Mouse (Mus musculus): Measurements from ENCODE around the gene Cd300ld3. TPM values are rescaled to one million over a fixed set of nuclear protein-coding genes. Genes with fewer than 3 reads are reported as not detected.

Gene Cd300ld3
- not detected in 2 replicates for polyA plus RNA-seq (2015; fragmentation: Nextera tagmentation; extraction: Ambion mirVana)

GRCm38 (mm10) chr11:115048259-115048658 is at the start of gene Cd300ld3:
TSS of gene Cd300ld3 (minus strand) at chr11:115048409.
- WGBS, result 59% methylated on average over 2 of the region's 2 CpGs
- no peaks in the 10 kb centered on the region for H3K4me1 ChIP-seq (replicated peaks)
- H3K4me2 ChIP-seq, result no peak within 1 kb of the TSS
- ATAC-seq (replicated peaks; ENCODE audit: insufficient number of reproducible peaks, insufficient read depth, low FRiP score, low read depth), result no peak
- no peaks in the 10 kb centered on the region for H3K9me3 ChIP-seq (replicated peaks)
- H3K4me3 ChIP-seq, result no peak within 1 kb of the TSS
- H3K27ac ChIP-seq, result no peak within 1 kb of the TSS
- H3K9ac ChIP-seq, result no peak within 1 kb of the TSS
- H3K36me3 ChIP-seq, result no peaks in the 10 kb centered on the region
- no peaks in the 10 kb centered on the region for H3K27me3 ChIP-seq

- Histone ChIP-seq H3K4me2 (peak overlapping the region; percentile 21; the same call in 1 of the 2 replicates), H3K9ac (no peak overlapping the region), H3K27ac (no peak overlapping the region), H3K36me3 (no peaks in the 10 kb centered on the region), H3K4me1 (replicated peaks) (peaks cover 6% of the 10 kb centered on the region; the same call in 1 of the 2 replicates), H3K27me3 (peaks cover 30% of the 10 kb centered on the region), H3K9me3 (replicated peaks) (no peaks in the 10 kb centered on the region), H3K4me3 (0 out of 2 replicates have a peak overlapping the region, but pooled peaks have one; percentile 2)
- no peak for ATAC-seq (replicated peaks; ENCODE audit: insufficient number of reproducible peaks, insufficient read depth, low FRiP score, low read depth)
- WGBS, result 23% methylated on average over 4 of the region's 4 CpGs
These were observed 43.9 kb upstream of the Cd300ld3 start for GRCm38 (mm10) chr11:115092140-115092539.

- H3K36me3 ChIP-seq, result no peaks in the 10 kb centered on the region
- peaks cover 37% of the 10 kb centered on the region for H3K27me3 ChIP-seq
- peak within 1 kb of the TSS; percentile 21; the same call in 1 of the 2 replicates for H3K4me2 ChIP-seq
- no peak within 1 kb of the TSS for H3K27ac ChIP-seq
- H3K4me3 ChIP-seq, result 0 out of 2 replicates have a peak within 1 kb of the TSS, but pooled peaks have one; percentile 2
- H3K9me3 ChIP-seq (replicated peaks), result no peaks in the 10 kb centered on the region
- H3K4me1 ChIP-seq (replicated peaks), result peaks cover 6% of the 10 kb centered on the region; the same call in 1 of the 2 replicates
- 2% methylated on average over 36 of the region's 36 CpGs for WGBS
- H3K9ac ChIP-seq, result no peak within 1 kb of the TSS
- ATAC-seq (replicated peaks; ENCODE audit: insufficient number of reproducible peaks, insufficient read depth, low FRiP score, low read depth), result no peak
These were observed 43.2 kb upstream of the Cd300ld3 start, which contains the start of gene Rab37 for GRCm38 (mm10) chr11:115091362-115091901. TSS of gene Rab37 (plus strand) at chr11:115091431.

GRCm38 (mm10) chr11:115089853-115090252 is 41.6 kb upstream of the Cd300ld3 start:
- no peak for ATAC-seq (replicated peaks; ENCODE audit: insufficient number of reproducible peaks, insufficient read depth, low FRiP score, low read depth)
- Histone ChIP-seq H3K4me3 (no peak overlapping the region), H3K27ac (no peak overlapping the region), H3K36me3 (no peaks in the 10 kb centered on the region), H3K4me2 (no peak overlapping the region), H3K4me1 (replicated peaks) (peaks cover 6% of the 10 kb centered on the region; the same call in 1 of the 2 replicates), H3K27me3 (peaks cover 52% of the 10 kb centered on the region), H3K9ac (no peak overlapping the region), H3K9me3 (replicated peaks) (no peaks in the 10 kb centered on the region)
- 63% methylated on average over 6 of the region's 6 CpGs for WGBS

GRCm38 (mm10) chr11:115086213-115086612 is 38.0 kb upstream of the Cd300ld3 start:
- Histone ChIP-seq H3K9me3 (replicated peaks) (no peaks in the 10 kb centered on the region), H3K9ac (no peak overlapping the region), H3K27ac (no peak overlapping the region), H3K4me2 (no peak overlapping the region), H3K27me3 (peaks cover 57% of the 10 kb centered on the region), H3K4me1 (replicated peaks) (no peaks in the 10 kb centered on the region), H3K4me3 (no peak overlapping the region), H3K36me3 (no peaks in the 10 kb centered on the region)
- ATAC-seq (replicated peaks; ENCODE audit: insufficient number of reproducible peaks, insufficient read depth, low FRiP score, low read depth), result no peak
- 53% methylated on average over 7 of the region's 7 CpGs for WGBS

GRCm38 (mm10) chr11:115085064-115085463 is 36.9 kb upstream of the Cd300ld3 start:
- 73% methylated on average over 8 of the region's 8 CpGs for WGBS
- Histone ChIP-seq H3K9ac (no peak overlapping the region), H3K4me2 (no peak overlapping the region)

GRCm38 (mm10) chr11:115084595-115084994 is 36.4 kb upstream of the Cd300ld3 start:
- Histone ChIP-seq H3K4me2 (no peak overlapping the region), H3K4me1 (replicated peaks) (no peaks in the 10 kb centered on the region), H3K27me3 (peaks cover 43% of the 10 kb centered on the region), H3K27ac (no peak overlapping the region), H3K9me3 (replicated peaks) (no peaks in the 10 kb centered on the region), H3K36me3 (no peaks in the 10 kb centered on the region), H3K4me3 (no peak overlapping the region), H3K9ac (no peak overlapping the region)
- 41% methylated on average over 12 of the region's 12 CpGs for WGBS
- ATAC-seq (replicated peaks; ENCODE audit: insufficient number of reproducible peaks, insufficient read depth, low FRiP score, low read depth), result no peak

More at GRCm38 (mm10) chr11:115085064-115085463, 36.9 kb upstream of the Cd300ld3 start:
- peaks cover 46% of the 10 kb centered on the region for H3K27me3 ChIP-seq
- H3K27ac ChIP-seq, result no peak overlapping the region
- H3K36me3 ChIP-seq, result no peaks in the 10 kb centered on the region
- no peaks in the 10 kb centered on the region for H3K4me1 ChIP-seq (replicated peaks)
- no peak overlapping the region for H3K4me3 ChIP-seq
- H3K9me3 ChIP-seq (replicated peaks), result no peaks in the 10 kb centered on the region
- no peak for ATAC-seq (replicated peaks; ENCODE audit: insufficient number of reproducible peaks, insufficient read depth, low FRiP score, low read depth)

- ATAC-seq (replicated peaks; ENCODE audit: insufficient number of reproducible peaks, insufficient read depth, low FRiP score, low read depth), result 0 out of 2 replicates have a peak, but pooled peaks have one; percentile 35
- Histone ChIP-seq H3K9ac (no peak overlapping the region), H3K36me3 (no peaks in the 10 kb centered on the region), H3K27me3 (peaks cover 43% of the 10 kb centered on the region), H3K4me3 (no peak overlapping the region), H3K27ac (no peak overlapping the region), H3K4me1 (replicated peaks) (no peaks in the 10 kb centered on the region), H3K9me3 (replicated peaks) (no peaks in the 10 kb centered on the region), H3K4me2 (no peak overlapping the region)
- WGBS, result 37% methylated on average over 18 of the region's 18 CpGs
These were observed 35.3 kb upstream of the Cd300ld3 start for GRCm38 (mm10) chr11:115083376-115084139.

- H3K27ac ChIP-seq, result no peak overlapping the region
- H3K27me3 ChIP-seq, result peaks cover 43% of the 10 kb centered on the region
- H3K9ac ChIP-seq, result no peak overlapping the region
- H3K36me3 ChIP-seq, result no peaks in the 10 kb centered on the region
- no peak for ATAC-seq (replicated peaks; ENCODE audit: insufficient number of reproducible peaks, insufficient read depth, low FRiP score, low read depth)
- 67% methylated on average over 6 of the region's 6 CpGs for WGBS
- H3K4me3 ChIP-seq, result no peak overlapping the region
- H3K4me2 ChIP-seq, result no peak overlapping the region
- no peaks in the 10 kb centered on the region for H3K4me1 ChIP-seq (replicated peaks)
- H3K9me3 ChIP-seq (replicated peaks), result no peaks in the 10 kb centered on the region
These were observed 34.0 kb upstream of the Cd300ld3 start for GRCm38 (mm10) chr11:115082196-115082595.

- no peaks in the 10 kb centered on the region for H3K4me1 ChIP-seq (replicated peaks)
- no peaks in the 10 kb centered on the region for H3K9me3 ChIP-seq (replicated peaks)
- 59% methylated on average over 3 of the region's 3 CpGs for WGBS
- H3K9ac ChIP-seq, result no peak overlapping the region
- ATAC-seq (replicated peaks; ENCODE audit: insufficient number of reproducible peaks, insufficient read depth, low FRiP score, low read depth), result no peak
- H3K27ac ChIP-seq, result no peak overlapping the region
- no peaks in the 10 kb centered on the region for H3K36me3 ChIP-seq
- no peak overlapping the region for H3K4me2 ChIP-seq
- no peak overlapping the region for H3K4me3 ChIP-seq
- H3K27me3 ChIP-seq, result peaks cover 35% of the 10 kb centered on the region
These were observed 33.2 kb upstream of the Cd300ld3 start for GRCm38 (mm10) chr11:115081373-115081772.

- H3K4me2 ChIP-seq, result no peak overlapping the region
These were observed 32.7 kb upstream of the Cd300ld3 start for GRCm38 (mm10) chr11:115080886-115081285.

More at GRCm38 (mm10) chr11:115080886-115081285, 32.7 kb upstream of the Cd300ld3 start:
- no peaks in the 10 kb centered on the region for H3K36me3 ChIP-seq
- no peak overlapping the region for H3K9ac ChIP-seq
- ATAC-seq (replicated peaks; ENCODE audit: insufficient number of reproducible peaks, insufficient read depth, low FRiP score, low read depth), result no peak
- WGBS, result 37% methylated on average over 13 of the region's 13 CpGs
- no peak overlapping the region for H3K4me3 ChIP-seq
- no peaks in the 10 kb centered on the region for H3K4me1 ChIP-seq (replicated peaks)
- no peak overlapping the region for H3K27ac ChIP-seq
- H3K27me3 ChIP-seq, result peaks cover 30% of the 10 kb centered on the region
- no peaks in the 10 kb centered on the region for H3K9me3 ChIP-seq (replicated peaks)
